Mouse (Mus musculus) ovary, postnatal 36 days (tissue): ENCODE data around the gene G6pc3.
"Not testable (repeated sequence)": the region's sequence is repeated elsewhere in the genome, so short reads cannot be mapped to it uniquely, and the experiment has no call there.

Experiments used
- DNase-seq: peaks from one replicate; pipeline ENCODE4 v3.0.0; 2022; ENCODE audit warnings: low spot score, mixed read lengths

G6pc3 gene

GRCm38 (mm10) chr11:102189461-102190436, at the start of gene G6pc3:
Gene G6pc3 (plus strand): TSS chr11:102189620.
- peak; percentile 89 for DNase-seq

- peak; percentile 23 for DNase-seq
These were observed 48.9 kb upstream of the G6pc3 start for GRCm38 (mm10) chr11:102140508-102140907.

GRCm38 (mm10) chr11:102142355-102142754, 47.1 kb upstream of the G6pc3 start:
- DNase-seq = no peak

GRCm38 (mm10) chr11:102144957-102145470, 44.4 kb upstream of the G6pc3 start:
- no peak for DNase-seq

GRCm38 (mm10) chr11:102145471-102146001, 43.9 kb upstream of the G6pc3 start, which contains the start of gene Nags:
Gene Nags (plus strand): TSS chr11:102145513.
- peak; percentile 20 for DNase-seq

- DNase-seq = peak; percentile 14
These were observed 43.4 kb upstream of the G6pc3 start for GRCm38 (mm10) chr11:102146005-102146404.

GRCm38 (mm10) chr11:102146531-102146930, 42.9 kb upstream of the G6pc3 start:
- DNase-seq = no peak

- DNase-seq = no peak
These were observed 42.0 kb upstream of the G6pc3 start for GRCm38 (mm10) chr11:102147213-102147989.

- peak; percentile 88 for DNase-seq
These were observed 33.2 kb upstream of the G6pc3 start, which contains the start of gene Tmem101 for GRCm38 (mm10) chr11:102156039-102156785. Gene Tmem101 (minus strand): TSS chr11:102156404.

- no peak for DNase-seq
These were observed 32.7 kb upstream of the G6pc3 start for GRCm38 (mm10) chr11:102156786-102157089.

GRCm38 (mm10) chr11:102158024-102158423, 31.4 kb upstream of the G6pc3 start:
- DNase-seq = not testable (repeated sequence)

- no peak for DNase-seq
These were observed 29.6 kb upstream of the G6pc3 start for GRCm38 (mm10) chr11:102159781-102160180.

GRCm38 (mm10) chr11:102165971-102166722, 23.3 kb upstream of the G6pc3 start:
- no peak for DNase-seq

GRCm38 (mm10) chr11:102167539-102167938, 21.9 kb upstream of the G6pc3 start:
- DNase-seq = no peak

- DNase-seq = no peak
These were observed 20.7 kb upstream of the G6pc3 start for GRCm38 (mm10) chr11:102168689-102169088.

- no peak for DNase-seq
These were observed 9.6 kb upstream of the G6pc3 start for GRCm38 (mm10) chr11:102179836-102180235.

- no peak for DNase-seq
These were observed 5.2 kb upstream of the G6pc3 start for GRCm38 (mm10) chr11:102184253-102184645.

- DNase-seq = peak; percentile 97
These were observed 4.5 kb upstream of the G6pc3 start, which contains the start of gene Lsm12 for GRCm38 (mm10) chr11:102184646-102185495. Gene Lsm12 (minus strand): TSS chr11:102185296.

GRCm38 (mm10) chr11:102185677-102186076, 3.7 kb upstream of the G6pc3 start:
- DNase-seq = no peak

GRCm38 (mm10) chr11:102186235-102186634, 3.2 kb upstream of the G6pc3 start:
- DNase-seq = no peak
